Mouse (Mus musculus) G1E (cell line): ENCODE data around the gene Tlk2.

Experiments used
- CTCF ChIP-seq: IDR thresholded peaks from 2 replicates; pipeline ENCODE4 v1.5.1; 2012; ENCODE audit warnings: low read depth, low read length, inconsistent platforms, mixed read lengths
- GATA1 ChIP-seq: IDR thresholded peaks from 2 replicates; pipeline ENCODE4 v1.6.1; 2012; ENCODE audit warnings: borderline replicate concordance, low read length, inconsistent platforms, mixed read lengths
- TAL1 ChIP-seq: conservative IDR thresholded peaks from 2 replicates; pipeline ENCODE4 v1.6.1; 2012; ENCODE audit warnings: low read depth, low read length, inconsistent platforms, mixed read lengths

GRCm38 (mm10) chr11:105281763-105282459 lies 103.3 kb downstream of the Tlk2 start:
- TF ChIP-seq CTCF (no peak), GATA1 (no peak), TAL1 (no peak)
